Mouse (Mus musculus): ENCODE data around the gene Snx5.

DNA sequence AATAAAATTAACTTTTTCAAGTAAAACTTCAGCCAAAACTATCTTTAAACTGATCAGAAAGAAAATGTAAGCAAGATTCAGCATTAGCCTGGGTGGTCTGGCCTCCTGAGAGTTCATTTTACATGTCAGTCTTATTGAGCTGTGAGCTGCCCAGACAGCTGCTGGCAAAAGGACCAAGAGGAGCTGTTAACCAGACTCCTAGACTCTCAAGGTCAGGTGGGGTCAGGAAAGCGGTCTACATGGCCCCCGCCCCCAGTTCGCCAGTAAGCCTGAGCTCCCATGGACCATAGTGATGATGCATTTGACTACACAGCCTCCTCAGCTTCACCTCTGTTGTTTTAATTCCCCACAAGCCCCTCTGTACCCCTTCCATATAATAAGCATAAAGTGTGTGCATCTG is 34.9 kb downstream of the Snx5 start:
- no peak for TF ChIP-seq CTCF (IDR thresholded peaks at IDR 0.05; ENCODE audit: borderline replicate concordance, extremely low read depth, insufficient read depth, insufficient read length)
- no peak for TF ChIP-seq POLR2A (IDR thresholded peaks at IDR 0.05; ENCODE audit: borderline replicate concordance, extremely low read depth, insufficient read depth, insufficient read length, poor library complexity, severe bottlenecking)

Data from brain, embryonic 14.5 days (tissue).